Mouse (Mus musculus) neural tube, embryonic 13.5 days (tissue): ENCODE data around the gene Bcas3. TPM values are rescaled to one million over a fixed set of nuclear protein-coding genes. Genes with fewer than 3 reads are reported as not detected.
A peak's percentile ranks its signal among the peaks of the same experiment; 100 is the strongest.

Experiments
- ATAC-seq: fragments of 200-750 bp; cut with Nextera tagmentation; 2 replicates; pipeline ENCODE4 v1.8.0; 2017; ENCODE audit warnings: low read depth, mild to moderate bottlenecking, moderate TSS enrichment, moderate library complexity
- H3K27ac ChIP-seq: fragments of 300-500 bp; sonication (generic); replicated peaks from 2 replicates; pipeline ENCODE4 v1.5.1; 2015; ENCODE audit warnings: moderate library complexity, mild to moderate bottlenecking, inconsistent platforms
- H3K27me3 ChIP-seq: fragments of 300-500 bp; sonication (generic); 2 replicates; pipeline ENCODE4 v1.6.1; 2015; ENCODE audit warnings: mild to moderate bottlenecking, inconsistent platforms
- H3K36me3 ChIP-seq: fragments of 300-500 bp; sonication (generic); 2 replicates; pipeline ENCODE4 v1.6.1; 2015; ENCODE audit warnings: mild to moderate bottlenecking, inconsistent platforms
- H3K4me1 ChIP-seq: fragments of 300-500 bp; sonication (generic); replicated peaks from 2 replicates; pipeline ENCODE4 v1.6.1; 2015; ENCODE audit warnings: inconsistent platforms
- H3K4me2 ChIP-seq: fragments of 300-500 bp; sonication (generic); 2 replicates; pipeline ENCODE4 v1.6.1; 2015; ENCODE audit warnings: inconsistent platforms, mild to moderate bottlenecking, moderate library complexity
- H3K4me3 ChIP-seq: fragments of 300-500 bp; sonication (generic); 2 replicates; pipeline ENCODE4 v1.5.1; 2015; ENCODE audit warnings: mild to moderate bottlenecking, inconsistent platforms
- H3K9ac ChIP-seq: fragments of 300-500 bp; sonication (generic); 2 replicates; pipeline ENCODE4 v1.6.1; 2015; ENCODE audit warnings: moderate library complexity, mild to moderate bottlenecking, inconsistent platforms
- H3K9me3 ChIP-seq: fragments of 300-500 bp; sonication (generic); 2 replicates; pipeline ENCODE4 v1.6.1; 2016; ENCODE audit warnings: inconsistent platforms
- WGBS: fragments of 180-500 bp; shearing (Covaris S2); methylation state at CpG from one replicate; pipeline ENCODE4 v1.1.7; 2015; 5-methylcytosine and 5-hydroxymethylcytosine counted together
- polyA plus RNA-seq: library from polyadenylated mRNA; unstranded; fragments of >200 nt; fragmentation: Nextera tagmentation; extraction: Ambion mirVana; gene quantifications from 2 replicates; pipeline ENCODE4 v1.2.1, GENCODE M21; 2015

Bcas3 gene
- polyA plus RNA-seq, 1 experiment from 2014 or later, result 37.7 TPM

- Histone ChIP-seq H3K27ac (no peak overlapping the region), H3K9me3 (no peaks in the 10 kb centered on the region), H3K9ac (peak overlapping the region; percentile 71; the same call in 1 of the 2 replicates), H3K36me3 (no peaks in the 10 kb centered on the region), H3K4me1 (peaks cover 46% of the 10 kb centered on the region), H3K4me2 (peak overlapping the region; percentile 60), H3K4me3 (peak overlapping the region; percentile 42), H3K27me3 (peaks cover 97% of the 10 kb centered on the region)
- no peak for ATAC-seq
- WGBS, result 4% methylated on average over 16 of the region's 16 CpGs
Measured at GRCm38 (mm10) chr11:85835753-85836522, 483.0 kb downstream of the Bcas3 start.

DNA sequence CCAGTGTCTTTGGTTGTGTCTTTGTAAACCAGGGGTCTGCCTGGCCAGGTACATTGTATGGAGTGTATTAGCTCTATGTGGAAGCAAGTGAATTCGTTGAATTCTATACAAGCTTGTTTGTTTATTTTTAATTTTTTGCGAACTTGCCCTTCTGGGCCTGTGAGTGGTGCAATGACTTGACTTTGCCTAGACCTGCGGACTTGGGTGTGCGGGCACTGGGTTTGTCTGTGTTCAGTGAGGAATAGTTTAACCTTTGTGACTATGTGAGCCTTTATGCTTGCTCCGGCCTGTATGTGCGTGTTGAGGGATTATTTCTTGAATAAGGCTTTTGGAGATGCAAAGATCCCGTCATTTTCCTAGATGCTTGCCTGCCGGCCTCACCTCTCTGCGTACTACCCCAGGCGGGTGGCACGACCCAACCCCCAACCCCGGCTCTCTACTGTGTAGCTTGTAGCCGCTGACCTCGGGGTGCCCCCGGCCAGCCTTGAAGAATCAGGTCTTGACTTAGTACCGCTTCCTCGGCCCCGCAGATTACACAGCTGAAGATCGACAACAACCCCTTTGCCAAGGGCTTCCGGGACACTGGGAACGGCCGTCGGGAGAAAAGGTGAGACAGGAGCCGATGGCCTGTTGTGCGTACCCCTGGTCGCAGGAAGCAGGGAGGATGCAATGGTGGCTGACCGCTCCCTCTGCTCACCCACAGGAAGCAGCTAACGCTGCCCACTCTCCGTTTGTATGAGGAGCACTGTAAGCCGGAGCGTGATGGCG is 483.7 kb downstream of the Bcas3 start:
- 2% methylated on average over 32 of the region's 32 CpGs for WGBS
- no peak for ATAC-seq
- no peak overlapping the region for H3K27ac ChIP-seq
- H3K9me3 ChIP-seq, result no peaks in the 10 kb centered on the region
- peak overlapping the region; percentile 42 for H3K4me3 ChIP-seq
- peak overlapping the region; percentile 38 for H3K9ac ChIP-seq
- H3K36me3 ChIP-seq, result no peaks in the 10 kb centered on the region
- peak overlapping the region; percentile 60 for H3K4me2 ChIP-seq
- peaks cover 97% of the 10 kb centered on the region for H3K27me3 ChIP-seq
- H3K4me1 ChIP-seq, result peaks cover 48% of the 10 kb centered on the region

DNA sequence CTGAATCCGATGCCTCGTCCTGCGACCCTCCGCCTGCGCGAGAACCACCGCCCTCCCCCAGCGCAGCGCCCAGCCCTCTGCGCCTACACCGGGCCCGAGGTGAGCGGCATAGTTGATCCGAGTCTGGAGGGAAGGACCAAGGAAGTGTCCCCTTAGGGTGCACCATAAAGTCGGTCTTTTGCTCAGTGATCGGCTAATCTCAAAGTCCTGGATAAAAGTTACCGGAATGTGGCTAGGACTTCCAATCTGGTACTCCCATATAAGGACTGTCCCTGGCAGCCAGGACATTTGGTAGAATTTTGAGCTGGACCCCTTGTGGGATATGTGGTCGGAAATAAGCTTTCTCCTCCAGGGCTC is 484.3 kb downstream of the Bcas3 start:
- H3K4me3 ChIP-seq, result peak overlapping the region; percentile 42
- H3K4me1 ChIP-seq, result peaks cover 45% of the 10 kb centered on the region
- H3K9me3 ChIP-seq, result no peaks in the 10 kb centered on the region
- peak overlapping the region; percentile 63 for H3K9ac ChIP-seq
- WGBS, result 2% methylated on average over 18 of the region's 18 CpGs
- peaks cover 97% of the 10 kb centered on the region for H3K27me3 ChIP-seq
- no peaks in the 10 kb centered on the region for H3K36me3 ChIP-seq
- H3K4me2 ChIP-seq, result peak overlapping the region; percentile 60
- H3K27ac ChIP-seq, result no peak overlapping the region
- no peak for ATAC-seq

DNA sequence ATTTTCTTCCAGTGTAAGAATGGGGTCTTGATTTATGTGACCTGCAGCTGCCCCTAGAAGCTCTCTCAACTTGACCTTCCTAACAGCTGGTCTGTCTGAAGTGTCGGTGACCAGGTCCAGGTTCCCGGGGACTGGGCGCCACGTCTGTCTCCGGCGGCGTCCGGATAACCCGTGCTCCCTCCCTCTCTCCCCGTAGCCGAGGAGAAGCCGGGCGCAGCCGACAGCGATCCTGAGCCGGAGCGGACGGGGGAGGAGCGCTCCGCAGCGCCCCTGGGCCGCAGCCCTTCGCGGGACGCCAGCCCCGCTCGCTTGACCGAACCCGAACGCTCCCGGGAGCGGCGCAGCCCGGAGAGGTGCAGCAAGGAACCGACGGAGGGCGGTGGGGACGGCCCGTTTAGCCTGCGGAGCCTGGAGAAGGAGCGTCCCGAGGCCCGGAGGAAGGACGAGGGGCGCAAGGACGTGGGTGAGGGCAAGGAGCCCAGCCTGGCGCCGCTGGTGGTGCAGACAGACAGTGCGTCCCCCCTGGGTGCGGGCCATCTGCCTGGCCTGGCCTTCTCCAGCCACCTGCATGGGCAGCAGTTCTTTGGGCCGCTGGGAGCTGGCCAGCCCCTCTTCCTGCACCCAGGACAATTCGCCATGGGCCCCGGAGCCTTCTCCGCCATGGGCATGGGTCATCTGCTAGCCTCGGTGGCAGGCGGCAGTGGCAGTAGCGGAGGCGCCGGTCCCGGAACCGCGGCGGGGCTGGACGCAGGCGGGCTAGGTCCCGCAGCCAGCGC is 484.9 kb downstream of the Bcas3 start:
- H3K9ac ChIP-seq, result peak overlapping the region; percentile 63
- peaks cover 97% of the 10 kb centered on the region for H3K27me3 ChIP-seq
- H3K27ac ChIP-seq, result no peak overlapping the region
- H3K4me2 ChIP-seq, result peak overlapping the region; percentile 60
- no peaks in the 10 kb centered on the region for H3K9me3 ChIP-seq
- peaks cover 44% of the 10 kb centered on the region for H3K4me1 ChIP-seq
- H3K4me3 ChIP-seq, result peak overlapping the region; percentile 42
- H3K36me3 ChIP-seq, result no peaks in the 10 kb centered on the region
- under 1% methylated on average over 67 of the region's 67 CpGs for WGBS
- ATAC-seq, result no peak

DNA sequence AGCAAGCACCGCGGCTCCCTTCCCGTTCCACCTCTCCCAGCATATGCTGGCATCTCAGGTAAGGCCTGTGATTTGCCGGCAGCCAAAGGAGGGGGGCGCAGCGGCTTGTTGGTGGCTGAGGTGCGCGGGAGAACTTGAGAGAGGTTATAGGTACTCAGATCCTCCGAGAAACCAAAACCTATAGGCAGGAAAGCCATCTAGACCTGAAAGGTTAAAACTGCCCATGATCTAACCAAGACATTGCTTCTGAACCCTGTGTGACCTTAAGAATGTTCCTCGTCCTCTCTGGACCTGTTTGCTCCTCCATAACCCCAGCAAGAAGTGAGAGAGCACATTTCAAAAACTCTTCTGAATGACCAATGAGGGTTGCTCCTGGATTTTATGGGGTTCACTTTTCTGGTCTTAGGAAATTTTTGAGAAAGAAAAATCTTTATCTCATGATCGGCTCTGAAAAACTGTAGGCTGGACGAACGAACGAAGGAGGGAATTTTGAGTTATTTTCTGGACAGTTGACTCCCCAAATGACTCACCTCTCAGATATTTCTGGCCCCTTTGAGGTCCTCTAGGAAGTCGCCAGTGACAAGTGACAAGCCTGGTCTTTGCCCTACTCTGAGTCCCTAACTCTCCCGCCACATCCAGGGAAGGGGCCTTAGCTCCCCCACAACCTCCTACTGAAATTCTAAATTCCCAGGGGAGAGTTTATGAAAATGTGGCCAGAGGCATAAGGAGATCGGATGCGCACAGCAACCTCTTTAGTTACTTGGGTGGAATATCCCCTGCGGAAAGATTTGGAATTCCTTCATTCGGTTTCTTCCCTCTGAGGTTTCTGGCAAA is 485.7 kb downstream of the Bcas3 start:
- peaks cover 99% of the 10 kb centered on the region for H3K27me3 ChIP-seq
- WGBS, result 6% methylated on average over 20 of the region's 20 CpGs
- H3K4me3 ChIP-seq, result peak overlapping the region; percentile 42
- peak overlapping the region; percentile 63 for H3K9ac ChIP-seq
- H3K27ac ChIP-seq, result no peak overlapping the region
- H3K9me3 ChIP-seq, result no peaks in the 10 kb centered on the region
- peak overlapping the region; percentile 60 for H3K4me2 ChIP-seq
- H3K4me1 ChIP-seq, result peaks cover 46% of the 10 kb centered on the region
- ATAC-seq, result no peak
- H3K36me3 ChIP-seq, result no peaks in the 10 kb centered on the region

DNA sequence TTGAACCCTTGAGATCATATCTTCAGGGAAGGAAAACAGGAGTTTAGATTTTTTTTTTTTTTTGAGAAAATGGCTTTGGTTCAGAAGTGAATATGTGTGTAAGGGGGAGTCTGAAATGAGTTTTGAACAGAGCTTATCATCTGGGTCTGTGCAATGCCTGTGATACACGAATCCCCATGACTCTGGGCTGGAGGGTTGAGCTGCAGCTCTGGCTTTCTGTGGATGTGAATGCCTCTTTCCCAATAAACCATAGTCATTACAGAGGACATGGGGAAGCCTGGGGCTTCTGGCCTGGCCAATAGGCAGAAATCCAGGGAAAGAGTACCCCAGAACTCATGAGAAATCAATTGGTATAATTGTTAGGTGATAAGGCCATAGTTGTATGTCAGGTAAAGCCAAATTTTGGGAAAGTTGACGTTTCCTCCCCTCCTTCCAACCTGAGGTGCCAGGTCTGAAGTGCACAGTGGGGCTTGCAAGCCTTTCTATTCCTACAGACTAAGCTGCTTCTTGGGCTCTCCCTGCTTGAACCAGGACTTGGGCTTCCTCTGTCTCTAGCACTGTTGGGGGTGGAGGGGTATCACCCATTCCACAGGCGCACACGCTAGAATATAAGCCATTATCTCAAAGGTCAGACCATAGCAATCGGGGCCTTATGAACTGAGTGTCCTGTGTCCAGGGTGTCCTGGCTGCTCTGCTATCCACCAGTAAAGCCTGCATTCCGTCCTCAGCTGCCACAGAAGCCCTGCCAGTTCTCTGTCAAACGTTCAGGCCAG is 486.5 kb downstream of the Bcas3 start:
- 8% methylated on average over 7 of the region's 7 CpGs for WGBS
- Histone ChIP-seq H3K27me3 (peaks cover 99% of the 10 kb centered on the region), H3K27ac (no peak overlapping the region), H3K4me3 (peak overlapping the region; percentile 15; the same call in 1 of the 2 replicates), H3K9me3 (no peaks in the 10 kb centered on the region), H3K9ac (0 out of 2 replicates have a peak overlapping the region, but pooled peaks have one; percentile 26), H3K4me2 (peak overlapping the region; percentile 60), H3K4me1 (peaks cover 54% of the 10 kb centered on the region), H3K36me3 (no peaks in the 10 kb centered on the region)
- no peak for ATAC-seq

DNA sequence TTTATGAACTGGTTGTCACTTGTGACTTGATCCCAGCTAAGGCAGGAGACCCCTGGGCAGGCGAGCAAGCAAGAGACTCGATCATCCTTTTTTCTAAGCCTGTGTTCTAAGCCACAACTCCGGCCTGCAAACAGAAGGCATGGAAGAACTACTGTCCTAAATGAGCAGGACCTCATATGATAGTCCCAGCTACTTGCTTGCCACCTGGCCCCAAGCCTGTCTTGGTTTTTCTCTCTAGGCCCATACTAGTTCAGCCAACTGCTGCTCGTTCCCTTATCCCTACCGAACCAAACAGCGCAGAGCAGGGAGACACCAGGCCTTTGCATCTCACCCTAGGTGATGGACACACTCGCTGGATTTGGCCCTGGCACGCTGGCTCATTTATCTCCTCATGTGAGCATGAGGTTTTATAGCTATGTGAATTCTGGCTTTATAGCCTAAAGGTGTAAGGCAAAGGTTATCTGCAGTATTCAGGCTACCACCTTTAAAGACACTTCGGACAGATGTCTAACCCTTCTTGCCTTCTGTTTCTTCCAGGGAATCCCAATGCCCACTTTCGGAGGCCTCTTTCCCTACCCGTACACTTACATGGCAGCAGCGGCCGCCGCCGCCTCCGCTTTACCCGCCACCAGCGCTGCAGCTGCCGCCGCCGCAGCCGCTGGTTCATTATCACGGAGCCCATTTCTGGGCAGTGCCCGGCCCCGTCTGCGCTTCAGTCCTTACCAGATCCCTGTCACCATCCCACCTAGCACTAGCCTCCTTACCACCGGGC is 487.2 kb downstream of the Bcas3 start:
- H3K27me3 ChIP-seq, result peaks cover 99% of the 10 kb centered on the region
- H3K36me3 ChIP-seq, result no peaks in the 10 kb centered on the region
- WGBS, result 5% methylated on average over 27 of the region's 27 CpGs
- peak overlapping the region; percentile 60 for H3K4me2 ChIP-seq
- ATAC-seq, result no peak
- peaks cover 56% of the 10 kb centered on the region for H3K4me1 ChIP-seq
- no peak overlapping the region for H3K27ac ChIP-seq
- peak overlapping the region; percentile 35; the same call in 1 of the 2 replicates for H3K9ac ChIP-seq
- no peaks in the 10 kb centered on the region for H3K9me3 ChIP-seq
- H3K4me3 ChIP-seq, result peak overlapping the region; percentile 15

DNA sequence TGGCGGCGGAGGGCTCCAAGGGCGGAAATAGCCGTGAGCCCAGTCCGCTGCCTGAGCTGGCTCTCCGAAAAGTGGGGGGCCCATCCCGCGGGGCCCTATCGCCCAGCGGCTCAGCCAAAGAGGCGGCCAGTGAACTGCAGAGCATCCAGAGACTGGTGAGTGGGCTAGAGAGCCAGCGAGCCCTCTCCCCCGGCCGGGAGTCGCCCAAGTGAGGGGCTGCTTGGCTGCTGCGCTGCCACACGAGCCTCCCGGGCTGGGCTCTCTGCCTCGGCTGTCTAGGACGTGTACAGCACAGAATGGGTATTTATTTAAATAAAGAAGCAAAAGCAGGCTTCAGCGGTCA is 487.8 kb downstream of the Bcas3 start:
- 3% methylated on average over 21 of the region's 21 CpGs for WGBS
- peak overlapping the region; percentile 35; the same call in 1 of the 2 replicates for H3K9ac ChIP-seq
- no peak overlapping the region for H3K27ac ChIP-seq

GRCm38 (mm10) chr11:85841211-85841681 is 488.3 kb downstream of the Bcas3 start:
- Histone ChIP-seq H3K4me2 (peak overlapping the region; percentile 60), H3K36me3 (no peaks in the 10 kb centered on the region), H3K27ac (no peak overlapping the region), H3K27me3 (peaks cover 99% of the 10 kb centered on the region), H3K9me3 (no peaks in the 10 kb centered on the region), H3K9ac (0 out of 2 replicates have a peak overlapping the region, but pooled peaks have one; percentile 22), H3K4me3 (no peak overlapping the region), H3K4me1 (peaks cover 56% of the 10 kb centered on the region)
- WGBS, result 10% methylated on average over 8 of the region's 8 CpGs
- ATAC-seq, result no peak

More for the DNA sequence above, 487.8 kb downstream of the Bcas3 start:
- H3K27me3 ChIP-seq, result peaks cover 99% of the 10 kb centered on the region
- no peaks in the 10 kb centered on the region for H3K9me3 ChIP-seq
- peak overlapping the region; percentile 15 for H3K4me3 ChIP-seq
- peaks cover 56% of the 10 kb centered on the region for H3K4me1 ChIP-seq
- H3K4me2 ChIP-seq, result peak overlapping the region; percentile 60
- no peak for ATAC-seq
- H3K36me3 ChIP-seq, result no peaks in the 10 kb centered on the region

DNA sequence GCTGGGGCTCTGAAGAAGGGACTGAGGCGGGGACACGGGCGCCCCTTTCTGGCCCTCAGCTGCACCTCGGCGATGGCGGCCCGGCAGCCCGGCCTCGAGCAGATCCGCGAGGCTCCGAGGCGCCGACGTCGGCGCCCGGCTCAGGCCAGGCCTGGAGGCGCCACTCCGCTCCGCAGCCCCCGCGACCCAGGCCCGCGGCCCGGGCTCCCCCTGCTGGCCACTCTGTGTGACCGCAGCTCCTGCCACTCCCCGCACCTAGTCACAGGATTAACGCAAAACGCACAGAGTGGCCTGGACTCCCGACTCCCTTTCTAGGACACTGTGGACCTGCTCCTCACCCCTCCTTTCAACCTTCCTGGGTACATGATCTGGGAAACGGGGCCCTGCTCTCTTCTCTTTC is 489.0 kb downstream of the Bcas3 start:
- H3K27ac ChIP-seq, result no peak overlapping the region
- peak overlapping the region; percentile 52 for H3K9ac ChIP-seq
- under 1% methylated on average over 32 of the region's 32 CpGs for WGBS
- ATAC-seq, result peak; percentile 58
- H3K4me2 ChIP-seq, result peak overlapping the region; percentile 60
- H3K36me3 ChIP-seq, result no peaks in the 10 kb centered on the region
- peaks cover 99% of the 10 kb centered on the region for H3K27me3 ChIP-seq
- H3K9me3 ChIP-seq, result no peaks in the 10 kb centered on the region
- H3K4me3 ChIP-seq, result peak overlapping the region; percentile 28
- H3K4me1 ChIP-seq, result peaks cover 54% of the 10 kb centered on the region
